Mouse (Mus musculus) MEL (cell line): ENCODE results near the gene Tmbim7. TPM values are rescaled to one million over a fixed set of nuclear protein-coding genes. Genes with fewer than 3 reads are reported as not detected.
"Not testable (repeated sequence)": the region's sequence is repeated elsewhere in the genome, so short reads cannot be mapped to it uniquely, and the experiment has no call there.

Source experiments
- DNase-seq: peaks from one replicate; pipeline ENCODE4 v3.0.0; 2011; ENCODE audit warnings: low read depth, low spot score
- H3K27ac ChIP-seq: 2 replicates; pipeline ENCODE4 v1.5.1; 2012; ENCODE audit warnings: low read depth, mild to moderate bottlenecking, control low read depth, low read length, moderate library complexity; ENCODE audit not compliant: control insufficient read depth
- H3K27me3 ChIP-seq, 2 experiments: fragments of 150-350 bp in 1 of 2; sonication (generic) in 1 of 2; 2 replicates each; pipeline ENCODE4 v1.6.1; 2012; ENCODE audit warnings: low read length in 2 of 2, mild to moderate bottlenecking in 2 of 2, improper control_type of control experiment in 1 of 2, moderate library complexity in 1 of 2; ENCODE audit not compliant: insufficient read depth in 2 of 2, control insufficient read depth in 1 of 2
- H3K36me3 ChIP-seq, 2 experiments: 2 replicates each; pipeline ENCODE4 v1.6.1; 2012 to 2014; ENCODE audit warnings: low read length in 2 of 2, improper control_type of control experiment in 1 of 2, inconsistent platforms in 1 of 2, mild to moderate bottlenecking in 1 of 2; ENCODE audit not compliant: insufficient read depth in 2 of 2, control insufficient read depth in 1 of 2
- H3K4me1 ChIP-seq, 2 experiments: fragments of 150-350 bp in 1 of 2; sonication (generic) in 1 of 2; 2 replicates each; pipeline ENCODE4 v1.6.1; 2012; ENCODE audit warnings: low read length in 2 of 2, improper control_type of control experiment in 1 of 2, mild to moderate bottlenecking in 1 of 2; ENCODE audit not compliant: insufficient read depth in 2 of 2, control insufficient read depth in 1 of 2
- H3K4me3 ChIP-seq, 2 experiments: fragments of 150-350 bp in 1 of 2; sonication (generic) in 1 of 2; 2 replicates each; pipeline ENCODE4 v1.5.1; 2012; ENCODE audit warnings: low read depth in 2 of 2, low read length in 2 of 2, mild to moderate bottlenecking in 2 of 2, moderate library complexity in 2 of 2, control low read depth in 1 of 2, improper control_type of control experiment in 1 of 2; ENCODE audit not compliant: control insufficient read depth in 1 of 2, insufficient read depth in 1 of 2
- H3K79me2 ChIP-seq: 2 replicates; pipeline ENCODE4 v1.6.1; 2012; ENCODE audit warnings: mild to moderate bottlenecking, low read length, moderate library complexity; ENCODE audit not compliant: control insufficient read depth, poor library complexity, insufficient read depth
- H3K9ac ChIP-seq: 2 replicates; pipeline ENCODE4 v1.6.1; 2012; ENCODE audit warnings: low read depth, mild to moderate bottlenecking, control low read depth, low read length, moderate library complexity; ENCODE audit not compliant: control insufficient read depth, poor library complexity, severe bottlenecking
- H3K9me3 ChIP-seq: fragments of 150-350 bp; sonication (generic); replicated peaks from 2 replicates; pipeline ENCODE4 v1.6.1; 2012; ENCODE audit warnings: mild to moderate bottlenecking, low read length, improper control_type of control experiment, moderate library complexity; ENCODE audit not compliant: insufficient read depth
- BHLHE40 ChIP-seq: IDR thresholded peaks from 2 replicates; pipeline ENCODE4 v1.6.1; 2012; ENCODE audit warnings: low read depth, mild to moderate bottlenecking, inconsistent platforms, low read length, improper control_type of control experiment, borderline replicate concordance
- CTCF ChIP-seq, 3 experiments: IDR thresholded peaks in 2 of 3; conservative IDR thresholded peaks in 1 of 3; 2 replicates each; pipeline ENCODE4 v1.5.1; 2011 to 2012; ENCODE audit warnings: low read length in 3 of 3, low read depth in 2 of 3, mild to moderate bottlenecking in 2 of 3, improper control_type of control experiment in 1 of 3, inconsistent platforms in 1 of 3, mixed read lengths in 1 of 3, moderate library complexity in 1 of 3; ENCODE audit not compliant: control insufficient read depth in 1 of 3, insufficient read depth in 1 of 3, poor library complexity in 1 of 3, severe bottlenecking in 1 of 3
- E2F4 ChIP-seq: IDR thresholded peaks from 2 replicates; pipeline ENCODE4 v1.6.1; 2011; ENCODE audit warnings: low read depth, low read length, improper control_type of control experiment, borderline replicate concordance
- ELF1 ChIP-seq: IDR thresholded peaks from 2 replicates; pipeline ENCODE4 v1.6.1; 2014; ENCODE audit warnings: low read depth, mild to moderate bottlenecking, inconsistent platforms, low read length, improper control_type of control experiment, moderate library complexity
- JUND ChIP-seq: IDR thresholded peaks from 2 replicates; pipeline ENCODE4 v1.6.1; 2011; ENCODE audit warnings: low read depth, mild to moderate bottlenecking, improper control_type of control experiment, low read length
- MEF2A ChIP-seq: IDR thresholded peaks from 2 replicates; pipeline ENCODE4 v1.6.1; 2014; ENCODE audit warnings: low read depth, mild to moderate bottlenecking, inconsistent platforms, low read length, improper control_type of control experiment; ENCODE audit not compliant: poor library complexity, insufficient replicate concordance, severe bottlenecking; ENCODE audit errors: extremely low read depth
- MYC ChIP-seq: IDR thresholded peaks from 2 replicates; pipeline ENCODE4 v1.6.1; 2011; ENCODE audit warnings: low read depth, mild to moderate bottlenecking, low read length, improper control_type of control experiment, moderate library complexity
- NELFE ChIP-seq: IDR thresholded peaks from 2 replicates; pipeline ENCODE4 v1.6.1; 2011; ENCODE audit warnings: low read depth, low read length, improper control_type of control experiment
- NRF1 ChIP-seq: IDR thresholded peaks from 2 replicates; pipeline ENCODE4 v1.6.1; 2014; ENCODE audit warnings: low read depth, mild to moderate bottlenecking, inconsistent platforms, low read length, improper control_type of control experiment, moderate library complexity; ENCODE audit not compliant: poor library complexity, insufficient read depth, severe bottlenecking
- POLR2A ChIP-seq, 2 experiments: IDR thresholded peaks; 2 replicates each; pipeline ENCODE4 v1.6.1; 2011 to 2012; ENCODE audit warnings: low read length in 2 of 2, mild to moderate bottlenecking in 2 of 2, control low read depth in 1 of 2, improper control_type of control experiment in 1 of 2, low read depth in 1 of 2, moderate library complexity in 1 of 2; ENCODE audit not compliant: control insufficient read depth in 1 of 2, insufficient read depth in 1 of 2, poor library complexity in 1 of 2
- POLR2AphosphoS2 ChIP-seq: IDR thresholded peaks from 2 replicates; pipeline ENCODE4 v1.6.1; 2011; ENCODE audit warnings: low read length, improper control_type of control experiment
- RAD21 ChIP-seq: IDR thresholded peaks from 2 replicates; pipeline ENCODE4 v1.6.1; 2011; ENCODE audit warnings: mild to moderate bottlenecking, low read depth, low read length, improper control_type of control experiment
- RCOR1 ChIP-seq: IDR thresholded peaks from 2 replicates; pipeline ENCODE4 v1.6.1; 2012; ENCODE audit warnings: low read depth, mild to moderate bottlenecking, inconsistent platforms, low read length, improper control_type of control experiment
- SMC3 ChIP-seq: IDR thresholded peaks from 2 replicates; pipeline ENCODE4 v1.6.1; 2011; ENCODE audit warnings: low read depth, low read length, improper control_type of control experiment
- TAL1 ChIP-seq: IDR thresholded peaks from 2 replicates; pipeline ENCODE4 v1.6.1; 2012; ENCODE audit warnings: mild to moderate bottlenecking, inconsistent platforms, low read length, moderate library complexity, mixed read lengths
- ZC3H11A ChIP-seq: IDR thresholded peaks from 2 replicates; pipeline ENCODE4 v1.6.1; 2012; ENCODE audit warnings: low read depth, mild to moderate bottlenecking, inconsistent platforms, low read length, improper control_type of control experiment
- ZMIZ1 ChIP-seq: IDR thresholded peaks from 2 replicates; pipeline ENCODE4 v1.6.1; 2012; ENCODE audit warnings: low read depth, mild to moderate bottlenecking, inconsistent platforms, low read length, improper control_type of control experiment, moderate library complexity
- ZNF384 ChIP-seq: IDR thresholded peaks from 2 replicates; pipeline ENCODE4 v1.6.1; 2012; ENCODE audit warnings: low read depth, mild to moderate bottlenecking, inconsistent platforms, low read length, improper control_type of control experiment
- polyA plus RNA-seq, 2 experiments: library from polyadenylated mRNA; stranded (reverse) in 1 of 2; unstranded in 1 of 2; fragments of >175 nt in 1 of 2; fragments of >200 nt in 1 of 2; gene quantifications; 2 replicates each; pipeline versions ENCODE4 v1.2.1 to v1.2.4; 2012; ENCODE audit warnings: low replicate concordance in 2 of 2, low read depth in 1 of 2; ENCODE audit not compliant: insufficient read length in 2 of 2, insufficient read depth in 1 of 2, missing spikeins in 1 of 2
- total RNA-seq: library from RNA; depleted of rRNA; stranded (reverse); fragments of 300-350 nt; gene quantifications from 2 replicates; pipeline ENCODE4 v1.2.3, GENCODE M21; 2012

The Tmbim7 gene
- total and polyA plus RNA-seq, 3 experiments: 0.06 TPM; not detected in 2

DNA sequence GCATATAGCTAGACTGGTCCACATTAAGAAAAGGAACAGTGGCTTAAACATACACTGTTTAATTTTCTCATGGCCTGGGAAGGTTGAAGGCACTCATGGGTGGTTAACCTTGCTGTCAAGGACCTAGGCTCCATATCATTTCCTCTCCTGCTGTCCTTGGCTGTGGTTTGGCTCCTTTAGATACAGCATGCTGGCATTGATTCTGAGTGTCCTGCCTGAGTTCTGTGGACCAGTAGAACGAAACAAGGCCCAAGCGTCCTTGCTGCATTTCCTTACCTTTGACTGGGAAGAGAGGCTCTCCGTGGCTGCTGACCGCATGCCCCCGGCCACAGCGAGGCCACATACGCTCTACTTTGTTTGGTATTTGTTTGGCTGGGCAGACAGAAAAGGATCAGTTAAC lies 41.7 kb upstream of the Tmbim7 start:
- no peak for DNase-seq
- Histone ChIP-seq H3K36me3 (peaks cover 0 to 1% of the 10 kb centered on the region in 2 experiments; a peak in 1 of 4 replicates), H3K27ac (no peak overlapping the region), H3K27me3 (no peaks in the 10 kb centered on the region), H3K9ac (no peak overlapping the region), H3K79me2 (no peaks in the 10 kb centered on the region), H3K9me3 (no peaks in the 10 kb centered on the region), H3K4me1 (no peaks in the 10 kb centered on the region), H3K4me3 (no peak overlapping the region)
- TF ChIP-seq NRF1: no peak
- TF ChIP-seq SMC3: no peak
- no peak for TF ChIP-seq ELF1
- TF ChIP-seq E2F4: no peak
- no peak for TF ChIP-seq POLR2AphosphoS2
- no peak for TF ChIP-seq RCOR1
- no peak for TF ChIP-seq BHLHE40
- TF ChIP-seq TAL1: no peak
- no peak for TF ChIP-seq RAD21
- TF ChIP-seq POLR2A (IDR thresholded peaks at IDR 0.05; ENCODE audit: control insufficient read depth in 1 of 2, insufficient read depth in 1 of 2, low read depth in 1 of 2, low read length in 2 of 2, poor library complexity in 1 of 2): no peak
- no peak for TF ChIP-seq NELFE
- no peak for TF ChIP-seq ZC3H11A
- no peak for TF ChIP-seq MEF2A
- TF ChIP-seq ZNF384: no peak
- no peak for TF ChIP-seq JUND
- no peak for TF ChIP-seq ZMIZ1

DNA sequence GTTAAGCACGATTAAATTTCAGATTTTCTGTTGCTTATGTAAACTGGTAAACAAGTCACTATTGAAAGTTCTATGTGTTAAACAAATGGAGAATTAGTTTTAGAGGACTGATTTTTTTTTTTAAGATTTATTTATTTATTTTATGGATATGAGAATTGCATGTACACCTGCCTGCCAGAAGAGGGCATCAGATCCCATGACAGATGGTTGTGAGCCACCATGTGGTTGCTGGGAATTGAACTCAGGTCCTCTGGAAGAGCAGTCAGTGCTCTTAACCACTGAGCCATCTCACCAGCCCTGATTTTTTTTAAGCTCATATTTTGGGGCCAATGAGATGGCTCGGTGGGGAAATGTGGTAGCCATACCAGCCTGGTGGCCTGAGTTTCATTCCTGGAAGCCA lies 39.1 kb upstream of the Tmbim7 start:
- not testable (repeated sequence) for H3K4me1 ChIP-seq, H3K27me3 ChIP-seq, H3K9ac ChIP-seq, H3K4me3 ChIP-seq, H3K36me3 ChIP-seq, H3K9me3 ChIP-seq, H3K27ac ChIP-seq
- 0 out of 2 replicates have a peak, but pooled peaks have one; percentile 25 for TF ChIP-seq MYC
- peak in 1 of 3 experiments; percentile 19; a peak in 2 of 6 replicates for TF ChIP-seq CTCF (IDR thresholded peaks at IDR 0.05 in 2 of 3, conservative IDR thresholded peaks at IDR 0.05 in 1 of 3; ENCODE audit: control insufficient read depth in 1 of 3, insufficient read depth in 1 of 3, low read depth in 2 of 3, low read length in 3 of 3, poor library complexity in 1 of 3, severe bottlenecking in 1 of 3)
- TF ChIP-seq, all 39 proteins: peak for 2; not testable (repeated sequence) for 37
- H3K79me2 ChIP-seq, DNase-seq: not testable (repeated sequence)
